Mouse (Mus musculus) thymus, postnatal 4 days (tissue): Measurements from ENCODE around the gene Rhobtb1.
A peak's percentile ranks its signal among the peaks of the same experiment; 100 is the strongest.

Experiments used
- DNase-seq: peaks from one replicate; pipeline ENCODE4 v3.0.0; 2021

Gene Rhobtb1

DNA sequence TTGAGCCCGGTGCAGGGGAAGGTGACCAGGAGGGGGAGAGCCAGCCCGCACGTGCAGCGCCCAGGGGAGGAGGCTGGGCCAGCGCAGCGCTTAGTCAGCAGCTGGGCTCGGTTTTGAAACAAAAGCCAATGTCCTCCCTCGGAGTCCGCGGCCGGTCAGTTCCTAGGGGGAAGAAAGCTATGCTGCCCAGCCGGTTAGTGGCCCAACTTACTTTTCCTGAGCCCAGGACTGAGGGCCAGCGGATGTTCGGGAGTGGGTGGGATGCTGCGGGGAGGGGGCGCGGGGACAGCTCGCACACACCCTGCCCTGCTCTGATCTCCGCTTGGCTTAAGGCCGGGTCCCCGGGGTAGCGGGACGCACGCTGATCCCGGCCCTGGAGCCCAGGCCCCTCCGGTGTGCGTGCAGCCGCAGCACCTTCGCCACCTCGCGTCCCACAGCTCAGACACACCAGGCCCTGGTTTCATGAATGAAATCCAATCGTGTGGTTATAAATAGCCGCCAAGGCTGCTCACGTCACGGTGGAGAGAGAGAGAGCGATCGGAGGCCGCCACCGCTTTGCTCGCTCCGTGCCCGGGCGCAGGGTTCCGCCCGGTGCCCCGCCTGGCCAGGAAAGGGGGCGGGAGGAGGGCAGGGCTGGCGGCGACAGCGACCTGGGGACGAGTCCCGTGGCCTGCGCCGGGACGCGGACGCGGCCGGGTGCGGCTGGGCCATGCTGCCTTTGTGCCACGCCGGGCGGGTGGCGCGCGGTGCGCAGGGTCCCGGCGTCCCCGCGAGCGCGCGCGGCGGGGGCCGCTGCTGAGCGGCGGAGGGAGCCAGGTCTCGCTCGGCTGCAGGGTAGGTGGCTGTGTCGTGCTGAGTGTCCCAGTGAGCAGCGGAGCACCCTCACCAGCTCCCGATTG, 61.6 kb downstream of the Rhobtb1 start, which contains the start of gene A930033H14Rik:
Gene A930033H14Rik, minus strand, starts transcription at position 557 of the 899 bp plus-strand sequence.
- DNase-seq: peak; percentile 61

GRCm38 (mm10) chr10:69213451-69213877, 62.2 kb downstream of the Rhobtb1 start:
- peak; percentile 38 for DNase-seq

DNA sequence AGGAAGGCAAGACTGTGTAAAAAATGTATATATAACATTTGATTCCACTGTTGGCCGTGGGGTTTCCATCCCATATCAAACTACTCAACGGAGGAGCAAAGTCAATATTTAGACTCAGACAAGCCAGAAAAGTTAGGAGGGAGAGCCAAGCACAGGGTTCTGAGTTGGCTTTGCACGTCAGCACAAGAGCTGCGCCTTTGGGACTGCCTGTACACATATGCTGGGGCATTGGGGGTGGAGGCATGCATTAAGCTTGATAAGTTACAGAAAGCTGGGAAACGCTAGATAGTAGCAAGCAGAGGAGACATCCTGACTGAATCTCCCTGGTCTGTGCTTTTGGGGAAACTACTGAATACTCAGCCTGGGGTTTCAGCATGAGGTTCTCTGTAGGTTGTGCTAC, 62.8 kb downstream of the Rhobtb1 start:
- DNase-seq: no peak

GRCm38 (mm10) chr10:69217127-69217690, 66.0 kb downstream of the Rhobtb1 start:
- DNase-seq: no peak

- DNase-seq: no peak
Measured at GRCm38 (mm10) chr10:69218458-69219288, 67.4 kb downstream of the Rhobtb1 start.

GRCm38 (mm10) chr10:69219289-69219626, 68.0 kb downstream of the Rhobtb1 start:
- no peak for DNase-seq

GRCm38 (mm10) chr10:69220296-69220695, 69.1 kb downstream of the Rhobtb1 start:
- DNase-seq: no peak

GRCm38 (mm10) chr10:69221148-69221547, 69.9 kb downstream of the Rhobtb1 start:
- no peak for DNase-seq

DNA sequence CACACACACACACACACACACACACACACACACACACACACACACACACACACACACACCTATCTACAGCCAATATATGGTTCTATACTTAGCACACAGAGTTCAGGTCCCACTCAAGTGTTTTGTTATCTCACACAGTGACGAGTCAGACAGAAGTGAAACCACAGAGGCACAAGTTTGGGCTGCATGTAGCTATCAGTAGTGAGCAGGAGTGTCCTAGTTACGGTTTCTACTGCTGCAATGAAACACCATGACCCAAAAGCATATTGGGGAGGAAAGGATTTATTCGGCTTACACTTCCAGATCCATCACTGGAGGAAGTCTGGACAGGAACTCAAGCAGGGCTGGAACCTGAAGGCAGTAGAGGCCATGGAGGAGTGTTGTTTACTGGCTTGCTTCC, 70.7 kb downstream of the Rhobtb1 start:
- no peak for DNase-seq

- DNase-seq: no peak
Measured at GRCm38 (mm10) chr10:69223232-69223631, 72.0 kb downstream of the Rhobtb1 start.

DNA sequence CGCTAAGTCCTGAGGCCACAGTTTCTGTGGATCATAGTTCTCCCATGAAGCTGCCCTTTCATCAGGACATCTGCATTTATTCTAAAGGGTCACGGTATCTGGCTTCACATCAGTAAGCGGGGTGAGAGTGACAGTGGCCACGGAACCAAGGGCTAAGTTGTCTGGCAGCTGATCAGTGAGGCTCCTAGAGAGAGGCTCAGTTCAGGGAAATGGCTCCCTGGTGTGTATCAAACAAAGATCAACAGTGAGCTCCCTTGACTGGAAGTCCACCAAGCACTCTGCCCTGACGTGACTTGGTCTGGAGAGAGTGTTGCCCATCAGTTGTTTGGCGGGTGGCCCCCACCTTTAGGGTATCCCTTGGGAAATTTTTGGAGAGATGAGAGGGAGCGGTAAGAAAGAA, 73.0 kb downstream of the Rhobtb1 start:
- no peak for DNase-seq

DNA sequence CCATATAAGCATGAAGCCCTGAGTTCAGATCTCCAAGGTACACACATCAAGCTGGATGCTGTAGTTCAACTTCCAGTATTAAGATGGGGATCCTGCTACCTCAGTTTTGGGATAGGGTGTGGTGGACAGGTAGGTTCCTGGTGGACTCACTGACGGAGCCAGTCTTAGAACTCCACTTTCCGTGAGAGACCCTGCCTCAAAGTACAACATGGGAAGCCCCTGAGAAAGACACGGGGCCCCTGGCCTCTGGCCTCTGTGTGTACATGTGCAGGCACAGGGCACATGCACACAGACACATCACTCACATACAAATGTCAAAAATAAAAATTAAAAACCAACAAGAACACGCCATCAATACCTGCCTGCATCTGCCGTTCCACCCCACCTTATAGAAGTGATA, 74.2 kb downstream of the Rhobtb1 start:
- DNase-seq: no peak

- DNase-seq: no peak
Measured at GRCm38 (mm10) chr10:69225951-69226350, 74.7 kb downstream of the Rhobtb1 start.

GRCm38 (mm10) chr10:69237185-69237584, 86.0 kb downstream of the Rhobtb1 start:
- DNase-seq: no peak

- DNase-seq: no peak
Measured at GRCm38 (mm10) chr10:69237781-69238180, 86.5 kb downstream of the Rhobtb1 start.

GRCm38 (mm10) chr10:69238311-69238710, 87.1 kb downstream of the Rhobtb1 start:
- no peak for DNase-seq

DNA sequence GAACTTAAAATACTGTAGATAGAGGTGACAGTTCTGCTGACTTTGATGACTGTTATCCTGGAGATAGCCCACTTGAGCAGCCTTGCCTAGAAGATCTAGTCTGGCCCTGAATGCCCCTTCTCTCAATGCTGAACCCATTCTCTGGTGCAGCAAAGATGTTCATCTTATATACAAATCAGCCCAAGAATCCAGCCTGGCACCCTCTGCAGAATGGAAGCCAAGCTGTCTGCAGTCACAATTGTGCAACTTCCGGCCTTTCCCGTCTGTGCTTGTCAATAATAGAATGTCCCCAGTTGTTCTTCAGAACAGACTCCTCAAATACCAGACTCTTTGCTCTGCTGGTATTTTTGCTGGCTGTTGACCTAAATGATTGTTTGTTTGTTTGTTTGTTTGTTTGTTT, 89.3 kb downstream of the Rhobtb1 start:
- DNase-seq: no peak

GRCm38 (mm10) chr10:69245151-69245550, 93.9 kb downstream of the Rhobtb1 start:
- no peak for DNase-seq

DNA sequence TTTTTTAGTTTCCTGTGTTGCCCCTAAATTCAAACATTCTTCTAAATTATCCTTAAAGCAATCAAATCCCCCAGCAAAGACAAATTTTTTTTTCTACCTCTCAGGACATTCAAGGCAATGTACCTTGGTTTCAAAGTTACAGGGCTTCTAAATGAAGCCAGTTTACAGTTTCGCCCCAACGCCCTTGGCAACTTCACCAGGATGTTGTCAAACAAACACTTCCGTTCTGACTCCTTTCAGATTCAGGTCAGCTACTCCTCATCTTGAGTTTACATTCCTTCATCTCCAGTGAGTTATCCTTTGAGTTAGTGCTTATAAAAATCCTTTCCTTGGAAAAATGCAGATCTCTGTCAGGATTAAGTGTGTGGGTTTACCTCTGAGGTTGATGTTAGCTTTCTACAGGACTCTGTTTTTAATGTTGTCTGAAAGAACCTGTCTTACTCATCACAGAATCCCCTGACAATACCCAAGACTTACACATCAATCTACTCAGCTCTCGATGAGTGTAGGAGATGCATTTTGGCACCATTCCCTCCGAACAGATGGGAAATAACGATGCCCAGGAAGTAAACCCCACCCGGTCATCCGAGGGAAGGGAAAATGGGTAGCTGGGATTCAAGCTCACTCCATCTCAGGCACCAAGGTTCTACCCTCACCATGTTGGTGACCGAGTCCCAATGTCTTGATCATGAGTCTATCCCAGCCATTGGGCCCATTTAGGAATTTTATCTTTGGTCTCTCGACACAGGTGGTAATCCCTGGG, 94.9 kb downstream of the Rhobtb1 start:
- no peak for DNase-seq

DNA sequence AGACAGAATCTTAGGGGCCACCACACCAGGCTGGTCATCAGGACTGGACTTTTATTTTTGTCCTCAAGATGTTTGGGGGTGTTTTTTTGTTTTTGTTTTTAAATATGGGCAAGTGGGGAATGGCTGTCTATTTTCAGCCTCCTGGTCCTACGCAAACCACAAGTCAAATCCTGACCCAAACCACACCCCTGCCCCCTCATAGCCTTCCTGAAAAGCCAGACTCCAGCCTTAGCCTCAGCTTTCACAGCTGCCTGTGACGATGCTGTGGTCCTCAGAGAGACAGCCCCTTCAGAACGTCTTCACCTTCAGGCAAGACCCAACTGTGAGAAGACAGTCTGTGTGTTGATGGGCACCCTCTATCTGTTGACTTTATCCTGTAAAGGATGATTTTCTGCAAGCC, 95.5 kb downstream of the Rhobtb1 start:
- DNase-seq: no peak

- no peak for DNase-seq
Measured at GRCm38 (mm10) chr10:69247311-69248033, 96.2 kb downstream of the Rhobtb1 start.
